10 mouse cellular contexts compared by ENCODE assay signal in the genomic region with DNA sequence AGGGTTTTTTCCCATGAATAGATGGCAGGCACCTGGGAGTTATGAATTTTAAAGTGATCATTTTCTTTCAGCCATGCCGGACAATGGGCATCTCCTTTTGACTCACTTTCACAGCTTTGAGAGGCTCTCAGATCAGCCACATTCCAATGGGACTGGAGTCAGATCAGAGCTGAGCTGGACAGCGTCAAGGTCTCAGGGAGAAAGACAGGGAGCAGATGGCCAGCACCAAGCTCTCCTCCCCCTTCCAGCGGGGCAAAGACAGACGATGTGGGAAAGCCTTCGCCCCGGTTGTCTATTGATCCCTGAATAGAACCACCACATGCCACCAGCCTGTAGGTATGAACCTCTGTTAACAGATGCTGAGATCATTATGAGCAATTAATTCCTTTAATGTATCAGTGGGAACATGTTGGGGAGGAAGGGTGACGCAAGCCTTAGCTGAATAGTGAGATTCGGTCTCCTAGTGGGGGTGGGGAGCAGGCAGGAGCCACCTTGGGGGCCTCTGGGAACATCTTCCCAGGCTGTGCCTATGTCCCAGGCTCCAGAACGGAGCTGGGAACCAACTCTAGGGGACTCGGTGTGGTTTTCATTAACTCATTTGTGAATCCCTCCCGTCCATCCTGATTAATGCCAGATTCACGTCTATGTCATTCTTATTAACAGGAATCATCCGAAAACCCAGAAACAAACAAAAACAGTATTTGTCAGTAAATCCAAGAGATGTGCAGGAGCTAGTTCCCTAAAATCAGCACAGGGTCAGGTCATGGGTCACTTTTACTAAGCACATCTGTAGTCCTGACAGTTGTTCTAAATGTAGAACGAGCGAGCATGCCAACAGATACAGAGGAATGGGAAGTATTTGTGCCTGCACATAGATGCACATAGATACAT.
DNase-seq lines count a peak whose midpoint lies in the region; ATAC-seq and TF ChIP-seq lines count a peak whose summit lies in the region.
"Had no signal": no experiment of that assay in that cellular context is flagged by ENCODE, and none has a peak within 500 bp of the region (broad histone marks: within the 10 kb centered on the region; RNA-seq: fewer than 3 reads in every experiment).

No protein-coding gene starts in this region.

- H3K36me3 ChIP-seq in forebrain, postnatal 0 days (ENCODE audit: insufficient read depth), result no peaks in the 10 kb centered on the region
- no peaks in the 10 kb centered on the region for H3K36me3 ChIP-seq in midbrain, embryonic 14.5 days (ENCODE audit: control insufficient read depth, insufficient read depth, low read length)
- H3K36me3 ChIP-seq in stomach, postnatal 0 days (ENCODE audit: control insufficient read depth, insufficient read depth, low read length), result no peaks in the 10 kb centered on the region
- H3K36me3 ChIP-seq: liver, embryonic 12.5 days had no signal

- no peak overlapping the region for H3K9ac ChIP-seq in forebrain, postnatal 0 days
- H3K9ac ChIP-seq in midbrain, embryonic 14.5 days (replicated peaks; ENCODE audit: low read length), result no peak overlapping the region
- no peak overlapping the region for H3K9ac ChIP-seq in stomach, postnatal 0 days (ENCODE audit: low read length)
- H3K9ac ChIP-seq: liver, embryonic 12.5 days had no signal

- H3K4me3 ChIP-seq in forebrain, postnatal 0 days (ENCODE audit: low read depth, low read length), result no peak overlapping the region
- no peak overlapping the region for H3K4me3 ChIP-seq in midbrain, embryonic 14.5 days (replicated peaks; ENCODE audit: low read depth, low read length)
- H3K4me3 ChIP-seq in stomach, postnatal 0 days (ENCODE audit: low read depth, low read length), result no peak overlapping the region
- H3K4me3 ChIP-seq: liver, embryonic 12.5 days had no signal

- H3K27ac ChIP-seq in forebrain, postnatal 0 days (ENCODE audit: low read depth, low read length), result no peak overlapping the region
- peak overlapping the region; percentile 26 for H3K27ac ChIP-seq in midbrain, embryonic 14.5 days (replicated peaks; ENCODE audit: low read depth, low read length)
- no peak overlapping the region for H3K27ac ChIP-seq in stomach, postnatal 0 days (replicated peaks)
- H3K27ac ChIP-seq: liver, embryonic 12.5 days had no signal

- peak overlapping the region; percentile 6; the same call in 1 of the 2 replicates for H3K4me2 ChIP-seq in forebrain, postnatal 0 days (ENCODE audit: low read depth)
- H3K4me2 ChIP-seq in midbrain, embryonic 14.5 days (ENCODE audit: low read length), result peak overlapping the region; percentile 28
- H3K4me2 ChIP-seq in stomach, postnatal 0 days (replicated peaks; ENCODE audit: low read depth), result no peak overlapping the region
- H3K4me2 ChIP-seq: liver, embryonic 12.5 days had no signal

- no peaks in the 10 kb centered on the region for H3K27me3 ChIP-seq in forebrain, postnatal 0 days (ENCODE audit: insufficient read depth, low read length)
- H3K27me3 ChIP-seq in midbrain, embryonic 14.5 days (ENCODE audit: control insufficient read depth, insufficient read depth, low read length), result no peaks in the 10 kb centered on the region
- no peaks in the 10 kb centered on the region for H3K27me3 ChIP-seq in stomach, postnatal 0 days (ENCODE audit: control insufficient read depth, insufficient read depth, low read length)
- H3K27me3 ChIP-seq: liver, embryonic 12.5 days had no signal

- ATAC-seq in forebrain, postnatal 0 days, result no peak
- peak; percentile 60; the same call in 1 of the 2 replicates for ATAC-seq in midbrain, embryonic 14.5 days (ENCODE audit: low FRiP score, low TSS enrichment)
- no peak for ATAC-seq in stomach, postnatal 0 days (ENCODE audit: low FRiP score, low TSS enrichment)
- no peak for ATAC-seq in activated CD4-positive, CD25-positive, alpha-beta regulatory T cell, adult 4 months
- ATAC-seq: inflammation-experienced regulatory T-cells, adult 6 months; liver, embryonic 12.5 days had no signal

- H3K4me1 ChIP-seq in forebrain, postnatal 0 days (ENCODE audit: insufficient read depth), result 0 out of 2 replicates have a peak, but pooled peaks cover 4% of the 10 kb centered on the region
- H3K4me1 ChIP-seq in midbrain, embryonic 14.5 days (ENCODE audit: control insufficient read depth, insufficient read depth, low read length), result peaks cover 25% of the 10 kb centered on the region
- H3K4me1 ChIP-seq in stomach, postnatal 0 days (replicated peaks; ENCODE audit: control insufficient read depth, insufficient read depth), result no peaks in the 10 kb centered on the region
- H3K4me1 ChIP-seq: liver, embryonic 12.5 days had no signal

- no peak for TF ChIP-seq EP300 in stomach, postnatal 0 days (optimal IDR thresholded peaks at IDR 0.05)

- no peaks in the 10 kb centered on the region for H3K9me3 ChIP-seq in forebrain, postnatal 0 days (ENCODE audit: low read length)
- H3K9me3 ChIP-seq in midbrain, embryonic 14.5 days (ENCODE audit: control insufficient read depth, low read length), result no peaks in the 10 kb centered on the region
- H3K9me3 ChIP-seq in stomach, postnatal 0 days (ENCODE audit: control insufficient read depth, low read length), result no peaks in the 10 kb centered on the region
- H3K9me3 ChIP-seq: liver, embryonic 12.5 days had no signal

- 8% methylated on average over 15 of the region's 15 CpGs for WGBS in forebrain, postnatal 0 days
- 15% methylated on average over 15 of the region's 15 CpGs for WGBS in midbrain, embryonic 14.5 days
- 36% methylated on average over 15 of the region's 15 CpGs for WGBS in stomach, postnatal 0 days

- DNase-seq in cerebellum, postnatal 10 days, result peak; percentile 27 to 49
- no peak for DNase-seq in cerebellum, adult 9-11 months
- peak; percentile 59 for DNase-seq in ZHBTc4 (ENCODE audit: low read depth, low spot score)
- DNase-seq in forebrain, postnatal 0 days, result no peak
- DNase-seq in midbrain, embryonic 14.5 days, result peak; percentile 44
- no peak for DNase-seq in stomach, postnatal 0 days (ENCODE audit: low spot score)
- no peak for DNase-seq in cerebellum, postnatal 36 days

- no peak for TF ChIP-seq CTCF in forebrain, postnatal 0 days (IDR thresholded peaks at IDR 0.05; ENCODE audit: low read depth)
- TF ChIP-seq CTCF in stomach, postnatal 0 days (IDR thresholded peaks at IDR 0.05; ENCODE audit: low read depth), result no peak

Comparison
In these comparisons a context has a peak if more than half of its experiments do, and no peak if none do; other contexts are left out.
1. DNase-seq: peak in cerebellum, postnatal 10 days (2 of 2), ZHBTc4 (single experiment) and midbrain, embryonic 14.5 days (single experiment); none in cerebellum, adult 9-11 months (single experiment), forebrain, postnatal 0 days (single experiment), stomach, postnatal 0 days (single experiment) and cerebellum, postnatal 36 days (0 of 2).